Mouse (Mus musculus): Measurements from ENCODE around the gene Szt2. TPM values are rescaled to one million over a fixed set of nuclear protein-coding genes. Genes with fewer than 3 reads are reported as not detected.

Szt2 gene
- total and polyA plus RNA-seq, 3 experiments, result 6.2 to 64.3 (median 28.3) TPM

DNA sequence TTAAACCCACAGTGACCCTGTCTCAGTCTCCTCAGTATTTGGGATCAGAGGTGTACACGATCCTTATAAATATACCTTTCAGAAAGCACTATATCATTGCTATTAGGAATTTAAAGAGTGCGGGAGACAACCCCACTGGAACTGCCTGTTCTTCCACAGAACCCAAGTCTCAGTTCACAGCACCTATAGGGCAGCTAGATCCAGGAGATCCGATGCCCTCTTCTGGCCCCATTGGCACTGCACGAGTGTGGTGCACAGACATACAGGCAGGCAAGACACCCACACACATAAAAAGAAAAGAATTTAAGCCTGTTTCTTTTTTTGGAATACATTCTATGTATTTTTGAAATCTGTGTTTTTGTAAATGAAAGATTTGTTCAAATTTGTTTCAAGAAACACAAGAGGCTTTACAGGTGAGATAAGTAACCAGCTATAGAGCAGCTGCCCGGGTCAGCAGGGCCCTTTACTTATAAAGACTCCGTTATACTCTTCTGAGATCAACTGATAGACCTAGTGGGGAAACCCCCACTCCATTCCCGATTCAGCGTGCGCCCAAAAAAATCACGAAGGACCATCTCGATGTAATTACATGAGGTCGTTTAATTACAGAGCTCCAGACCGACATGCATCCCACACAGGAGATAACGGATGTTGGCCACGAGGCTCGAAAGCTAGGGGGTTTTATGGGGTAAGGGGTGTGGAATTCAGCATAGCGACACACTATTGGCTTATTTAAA is 50.7 kb downstream of the Szt2 start:
- Histone ChIP-seq H3K36me3 (replicated peaks) (peaks cover 22% of the 10 kb centered on the region), H3K9me3 (replicated peaks) (peaks cover 3% of the 10 kb centered on the region), H3K4me3 (ENCODE audit: low read depth, low read length) (no peak overlapping the region), H3K4me1 (ENCODE audit: insufficient read depth, low read depth, low read length) (peaks cover 29% of the 10 kb centered on the region), H3K27me3 (ENCODE audit: insufficient read depth, low read length) (peaks cover 9% of the 10 kb centered on the region; the same call in 1 of the 2 replicates)
- ATAC-seq (ENCODE audit: extremely low read depth, insufficient number of reproducible peaks, low FRiP score, poor library complexity, severe bottlenecking) (no peak), DNase-seq (ENCODE audit: low spot score) (no peak)
- TF ChIP-seq POLR2AphosphoS5 (IDR thresholded peaks at IDR 0.05; ENCODE audit: insufficient replicate concordance, low read depth, low read length) (no peak), CTCF (IDR thresholded peaks at IDR 0.05; ENCODE audit: low read depth, low read length) (no peak), TAL1 (conservative IDR thresholded peaks at IDR 0.05; ENCODE audit: low read depth, low read length) (no peak), GATA2 (IDR thresholded peaks at IDR 0.05; ENCODE audit: borderline replicate concordance, low read depth, low read length) (no peak), GATA1 (IDR thresholded peaks at IDR 0.05; ENCODE audit: borderline replicate concordance, low read length) (no peak)

DNA sequence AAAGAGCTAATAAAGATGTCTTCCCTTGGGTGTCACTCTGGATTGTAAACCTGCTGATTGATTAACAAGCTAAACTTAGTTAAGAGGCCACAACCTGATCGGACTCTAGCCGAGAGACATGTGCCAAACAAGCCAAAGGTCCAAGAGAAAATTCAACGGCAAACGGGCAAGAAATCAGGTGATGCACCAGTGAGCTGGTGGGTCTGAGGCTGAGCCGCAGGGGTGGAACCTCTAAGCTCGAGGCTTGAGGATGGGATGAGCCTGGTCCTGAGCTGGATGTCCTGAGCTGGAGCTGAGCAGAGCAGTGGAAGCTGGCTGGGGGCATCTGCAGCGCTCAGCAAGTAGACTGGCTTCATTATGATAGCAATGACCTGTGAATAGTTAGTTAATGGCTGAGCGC is 51.6 kb downstream of the Szt2 start:
- Histone ChIP-seq H3K4me3 (ENCODE audit: low read depth, low read length) (no peak overlapping the region), H3K27me3 (ENCODE audit: insufficient read depth, low read length) (peaks cover 9% of the 10 kb centered on the region; the same call in 1 of the 2 replicates), H3K9me3 (replicated peaks) (peaks cover 3% of the 10 kb centered on the region), H3K4me1 (ENCODE audit: insufficient read depth, low read depth, low read length) (peaks cover 26% of the 10 kb centered on the region), H3K36me3 (replicated peaks) (peaks cover 13% of the 10 kb centered on the region)
- DNase-seq (ENCODE audit: low spot score) (no peak), ATAC-seq (ENCODE audit: extremely low read depth, insufficient number of reproducible peaks, low FRiP score, poor library complexity, severe bottlenecking) (no peak)
- TF ChIP-seq GATA2 (IDR thresholded peaks at IDR 0.05; ENCODE audit: borderline replicate concordance, low read depth, low read length) (no peak), TAL1 (conservative IDR thresholded peaks at IDR 0.05; ENCODE audit: low read depth, low read length) (no peak), POLR2AphosphoS5 (IDR thresholded peaks at IDR 0.05; ENCODE audit: insufficient replicate concordance, low read depth, low read length) (no peak), CTCF (IDR thresholded peaks at IDR 0.05; ENCODE audit: low read depth, low read length) (no peak), GATA1 (IDR thresholded peaks at IDR 0.05; ENCODE audit: borderline replicate concordance, low read length) (no peak)

DNA sequence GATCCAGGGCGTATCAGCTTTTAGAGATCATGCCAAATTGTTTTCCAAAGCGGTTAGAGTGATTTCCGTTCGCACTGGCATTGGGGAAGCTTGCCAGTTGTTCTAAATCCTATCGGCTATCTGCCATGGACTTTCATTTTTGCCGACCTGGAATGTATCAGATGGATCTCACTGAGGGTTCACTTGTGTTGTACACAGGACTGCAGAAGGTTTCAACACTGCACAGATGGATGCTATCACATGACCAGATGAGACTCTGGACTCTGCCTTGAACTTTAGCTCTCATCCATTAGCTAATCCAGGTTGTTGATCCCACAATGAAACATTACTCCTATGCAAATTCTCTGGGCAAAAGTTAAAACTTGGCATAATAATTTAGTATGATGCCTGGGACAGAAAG is 52.3 kb downstream of the Szt2 start:
- Histone ChIP-seq H3K27me3 (ENCODE audit: insufficient read depth, low read length) (peaks cover 9% of the 10 kb centered on the region; the same call in 1 of the 2 replicates), H3K9me3 (replicated peaks) (peaks cover 3% of the 10 kb centered on the region), H3K4me1 (ENCODE audit: insufficient read depth, low read depth, low read length) (peaks cover 19% of the 10 kb centered on the region), H3K36me3 (replicated peaks) (peaks cover 6% of the 10 kb centered on the region), H3K4me3 (ENCODE audit: low read depth, low read length) (no peak overlapping the region)
- TF ChIP-seq CTCF (IDR thresholded peaks at IDR 0.05; ENCODE audit: low read depth, low read length) (no peak), POLR2AphosphoS5 (IDR thresholded peaks at IDR 0.05; ENCODE audit: insufficient replicate concordance, low read depth, low read length) (no peak), GATA1 (IDR thresholded peaks at IDR 0.05; ENCODE audit: borderline replicate concordance, low read length) (no peak), GATA2 (IDR thresholded peaks at IDR 0.05; ENCODE audit: borderline replicate concordance, low read depth, low read length) (no peak), TAL1 (conservative IDR thresholded peaks at IDR 0.05; ENCODE audit: low read depth, low read length) (no peak)
- DNase-seq (ENCODE audit: low spot score) (no peak), ATAC-seq (ENCODE audit: extremely low read depth, insufficient number of reproducible peaks, low FRiP score, poor library complexity, severe bottlenecking) (no peak)

DNA sequence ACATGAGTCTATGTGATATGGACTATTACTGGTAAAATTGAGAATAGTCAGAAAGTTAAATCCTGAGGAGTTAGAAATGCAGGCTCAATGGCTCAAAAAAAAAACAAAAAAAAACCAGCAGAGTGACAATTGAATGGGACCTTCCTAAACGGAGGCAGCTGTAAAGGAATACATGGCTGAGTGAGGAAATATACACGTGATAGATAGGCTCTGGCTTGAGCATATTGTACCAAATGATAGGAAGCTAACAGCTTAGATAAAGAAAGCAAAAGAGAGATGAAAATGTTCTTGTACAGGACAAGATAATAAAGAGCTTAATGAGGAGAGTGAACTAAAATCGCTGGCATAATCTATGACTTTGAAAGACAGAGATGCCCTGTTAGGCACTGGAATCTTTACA is 54.8 kb downstream of the Szt2 start:
- TF ChIP-seq TAL1 (conservative IDR thresholded peaks at IDR 0.05; ENCODE audit: low read depth, low read length), result no peak
- no peak for TF ChIP-seq GATA1 (IDR thresholded peaks at IDR 0.05; ENCODE audit: borderline replicate concordance, low read length)
- no peak for TF ChIP-seq CTCF (IDR thresholded peaks at IDR 0.05; ENCODE audit: low read depth, low read length)
- no peak for TF ChIP-seq POLR2AphosphoS5 (IDR thresholded peaks at IDR 0.05; ENCODE audit: insufficient replicate concordance, low read depth, low read length)
- TF ChIP-seq GATA2 (IDR thresholded peaks at IDR 0.05; ENCODE audit: borderline replicate concordance, low read depth, low read length), result no peak
- ATAC-seq (ENCODE audit: extremely low read depth, insufficient number of reproducible peaks, low FRiP score, poor library complexity, severe bottlenecking), result no peak
- Histone ChIP-seq H3K36me3 (replicated peaks) (no peaks in the 10 kb centered on the region), H3K27me3 (ENCODE audit: insufficient read depth, low read length) (peaks cover 15% of the 10 kb centered on the region; the same call in 1 of the 2 replicates), H3K4me1 (ENCODE audit: insufficient read depth, low read depth, low read length) (peaks cover 2% of the 10 kb centered on the region), H3K4me3 (ENCODE audit: low read depth, low read length) (no peak overlapping the region), H3K9me3 (replicated peaks) (peaks cover 3% of the 10 kb centered on the region)
- DNase-seq (ENCODE audit: low spot score), result no peak

DNA sequence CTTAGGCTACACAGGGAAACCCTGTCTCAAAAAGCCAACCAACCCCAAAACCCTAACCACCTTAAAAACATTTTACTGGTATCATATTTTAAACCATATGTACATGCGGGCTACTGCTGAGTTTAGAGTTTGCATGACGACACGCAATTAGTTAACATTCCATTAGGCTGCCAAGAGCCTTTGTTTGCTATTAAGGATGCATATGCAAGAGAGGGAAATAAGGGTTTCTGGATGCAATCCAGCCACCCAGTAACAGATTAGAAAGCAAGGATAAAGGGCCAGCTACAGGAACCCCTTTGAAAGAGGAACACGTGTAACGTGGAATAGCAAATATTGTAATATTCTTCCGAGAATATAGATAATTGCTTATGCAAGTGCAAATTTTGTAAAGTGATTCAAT is 55.4 kb downstream of the Szt2 start:
- H3K27me3 ChIP-seq (ENCODE audit: insufficient read depth, low read length), result peaks cover 15% of the 10 kb centered on the region
- ATAC-seq (ENCODE audit: extremely low read depth, insufficient number of reproducible peaks, low FRiP score, poor library complexity, severe bottlenecking) (no peak), DNase-seq (ENCODE audit: low spot score) (no peak)
- H3K36me3 ChIP-seq (replicated peaks), result no peaks in the 10 kb centered on the region
- H3K4me1 ChIP-seq (ENCODE audit: insufficient read depth, low read depth, low read length), result no peaks in the 10 kb centered on the region; the same call in 1 of the 2 replicates
- peaks cover 3% of the 10 kb centered on the region for H3K9me3 ChIP-seq (replicated peaks)
- no peak overlapping the region for H3K4me3 ChIP-seq (ENCODE audit: low read depth, low read length)
- TF ChIP-seq GATA2 (IDR thresholded peaks at IDR 0.05; ENCODE audit: borderline replicate concordance, low read depth, low read length), result no peak
- TF ChIP-seq TAL1 (conservative IDR thresholded peaks at IDR 0.05; ENCODE audit: low read depth, low read length), result no peak
- TF ChIP-seq POLR2AphosphoS5 (IDR thresholded peaks at IDR 0.05; ENCODE audit: insufficient replicate concordance, low read depth, low read length), result no peak
- no peak for TF ChIP-seq CTCF (IDR thresholded peaks at IDR 0.05; ENCODE audit: low read depth, low read length)
- TF ChIP-seq GATA1 (IDR thresholded peaks at IDR 0.05; ENCODE audit: borderline replicate concordance, low read length), result no peak

DNA sequence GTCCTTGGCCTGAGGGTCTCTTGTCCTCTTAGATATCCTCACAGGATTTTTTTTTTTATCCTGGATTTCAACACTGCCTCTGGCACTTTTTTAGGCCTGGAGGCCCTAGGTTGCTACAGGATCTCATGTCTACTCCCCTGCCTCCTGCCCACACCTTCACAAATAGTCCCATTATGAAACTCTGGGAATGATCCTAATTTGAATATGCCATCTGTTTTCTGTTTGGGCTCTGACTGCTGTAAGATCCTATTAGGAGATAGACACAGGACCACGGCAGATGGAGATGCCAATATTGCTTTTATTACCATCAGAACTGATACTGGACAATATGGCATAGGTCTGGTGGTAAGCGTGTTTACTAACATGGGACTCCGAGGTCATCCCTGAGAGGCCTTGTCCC is 57.2 kb downstream of the Szt2 start:
- Histone ChIP-seq H3K4me1 (ENCODE audit: insufficient read depth, low read depth, low read length) (no peaks in the 10 kb centered on the region; the same call in 1 of the 2 replicates), H3K4me3 (ENCODE audit: low read depth, low read length) (no peak overlapping the region), H3K27me3 (ENCODE audit: insufficient read depth, low read length) (peaks cover 14% of the 10 kb centered on the region), H3K9me3 (replicated peaks) (peaks cover 3% of the 10 kb centered on the region), H3K36me3 (replicated peaks) (no peaks in the 10 kb centered on the region)
- DNase-seq (ENCODE audit: low spot score), result no peak
- TF ChIP-seq CTCF (IDR thresholded peaks at IDR 0.05; ENCODE audit: low read depth, low read length) (no peak), GATA1 (IDR thresholded peaks at IDR 0.05; ENCODE audit: borderline replicate concordance, low read length) (no peak), GATA2 (IDR thresholded peaks at IDR 0.05; ENCODE audit: borderline replicate concordance, low read depth, low read length) (no peak), POLR2AphosphoS5 (IDR thresholded peaks at IDR 0.05; ENCODE audit: insufficient replicate concordance, low read depth, low read length) (no peak), TAL1 (conservative IDR thresholded peaks at IDR 0.05; ENCODE audit: low read depth, low read length) (no peak)
- ATAC-seq (ENCODE audit: extremely low read depth, insufficient number of reproducible peaks, low FRiP score, poor library complexity, severe bottlenecking), result no peak

Data from G1E (cell line).